Mouse (Mus musculus) intestine, embryonic 16.5 days (tissue): ENCODE data around the gene Gm21095. TPM values are rescaled to one million over a fixed set of nuclear protein-coding genes. Genes with fewer than 3 reads are reported as not detected.
"Not testable (repeated sequence)": the region's sequence is repeated elsewhere in the genome, so short reads cannot be mapped to it uniquely, and the experiment has no call there.

ENCODE experiments used
- ATAC-seq: fragments of 200-750 bp; cut with Nextera tagmentation; 2 replicates; pipeline ENCODE4 v1.8.0; 2017; ENCODE audit warnings: moderate TSS enrichment, moderate library complexity
- H3K27ac ChIP-seq: fragments of 300-500 bp; sonication (generic); 2 replicates; pipeline ENCODE4 v1.5.1; 2014; ENCODE audit warnings: mild to moderate bottlenecking, low read length
- H3K27me3 ChIP-seq: fragments of 300-500 bp; sonication (generic); replicated peaks from 2 replicates; pipeline ENCODE4 v1.6.1; 2014; ENCODE audit warnings: low read length, control low read depth, mixed read lengths; ENCODE audit not compliant: control insufficient read depth, insufficient read depth
- H3K36me3 ChIP-seq: fragments of 300-500 bp; sonication (generic); 2 replicates; pipeline ENCODE4 v1.6.1; 2014; ENCODE audit warnings: low read length, control low read depth; ENCODE audit not compliant: control insufficient read depth, insufficient read depth
- H3K4me1 ChIP-seq: fragments of 300-500 bp; sonication (generic); 2 replicates; pipeline ENCODE4 v1.6.1; 2014; ENCODE audit warnings: low read length, control low read depth, mixed read lengths; ENCODE audit not compliant: control insufficient read depth, insufficient read depth
- H3K4me2 ChIP-seq: fragments of 300-500 bp; sonication (generic); 2 replicates; pipeline ENCODE4 v1.6.1; 2014; ENCODE audit warnings: low read depth, low read length, control low read depth
- H3K4me3 ChIP-seq: fragments of 300-500 bp; sonication (generic); 2 replicates; pipeline ENCODE4 v1.5.1; 2014; ENCODE audit warnings: mild to moderate bottlenecking, low read length
- H3K9ac ChIP-seq: fragments of 300-500 bp; sonication (generic); 2 replicates; pipeline ENCODE4 v1.6.1; 2014; ENCODE audit warnings: low read depth, low read length
- H3K9me3 ChIP-seq: fragments of 300-500 bp; sonication (generic); 2 replicates; pipeline ENCODE4 v1.6.1; 2016; ENCODE audit warnings: low read length, control low read depth; ENCODE audit not compliant: control insufficient read depth
- WGBS: fragments of 180-500 bp; shearing (Covaris S2); extraction: QIAGEN DNeasy Blood & Tissue Kit; methylation state at CpG from one replicate; pipeline ENCODE4 v1.1.7; 2014; 5-methylcytosine and 5-hydroxymethylcytosine counted together
- polyA plus RNA-seq: library from polyadenylated mRNA; unstranded; fragments of >200 nt; fragmentation: Nextera tagmentation; extraction: Ambion mirVana; gene quantifications from 2 replicates; pipeline ENCODE4 v1.2.1, GENCODE M21; 2015

The Gm21095 gene
- polyA plus RNA-seq = not detected in 2 replicates

DNA sequence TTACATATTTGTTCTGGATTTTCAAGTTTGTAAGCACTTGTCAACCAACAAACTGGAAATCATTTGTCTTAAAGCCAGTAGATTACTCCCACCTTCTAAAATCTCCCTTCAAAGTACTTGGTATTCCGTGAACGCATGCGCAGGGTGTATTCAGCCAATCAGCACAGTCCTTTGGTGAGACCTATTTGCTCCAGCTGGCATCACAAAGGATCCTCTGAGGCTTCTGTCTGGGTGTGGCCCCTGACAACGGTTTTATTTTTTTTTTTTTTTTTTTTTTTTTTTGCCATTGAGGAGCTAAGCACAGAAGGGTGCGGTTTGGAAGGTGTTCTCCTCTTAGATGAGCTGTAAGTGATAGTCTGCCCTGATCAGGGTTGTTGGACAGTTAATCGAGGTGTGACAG, at the start of gene Gm21095:
Gm21095 (plus strand) TSS at position 301 of the 400 bp plus-strand sequence.
- WGBS = no CpG with 5 or more reads among the region's 6 CpGs
- not testable (repeated sequence) for H3K27ac ChIP-seq, ATAC-seq

More for the DNA sequence above, at the start of gene Gm21095:
- not testable (repeated sequence) for H3K36me3 ChIP-seq, H3K4me3 ChIP-seq, H3K9ac ChIP-seq, H3K4me1 ChIP-seq, H3K4me2 ChIP-seq, H3K27me3 ChIP-seq, H3K9me3 ChIP-seq
